Mouse (Mus musculus) bone marrow, adult 2 months (tissue): ENCODE results near the gene Psmb1. TPM values are rescaled to one million over a fixed set of nuclear protein-coding genes. Genes with fewer than 3 reads are reported as not detected.
"Not testable (repeated sequence)": the region's sequence is repeated elsewhere in the genome, so short reads cannot be mapped to it uniquely, and the experiment has no call there.

Experiments used
- H3K27ac ChIP-seq: fragments of 200-500 bp; 2 replicates; pipeline ENCODE4 v1.5.1; 2012; ENCODE audit warnings: low read depth, mild to moderate bottlenecking, control low read depth, inconsistent platforms, low read length; ENCODE audit not compliant: control insufficient read depth, poor library complexity, insufficient read depth
- H3K4me1 ChIP-seq: fragments of 200-500 bp; 2 replicates; pipeline ENCODE4 v1.6.1; 2011; ENCODE audit warnings: low read length; ENCODE audit not compliant: control insufficient read depth, insufficient read depth
- H3K4me3 ChIP-seq: fragments of 200-500 bp; replicated peaks from 2 replicates; pipeline ENCODE3; 2011; ENCODE audit warnings: mild to moderate bottlenecking, low read depth, low read length, control low read depth; ENCODE audit not compliant: control insufficient read depth
- CTCF ChIP-seq: fragments of 200-500 bp; IDR thresholded peaks from 2 replicates; pipeline ENCODE4 v1.5.1; 2011; ENCODE audit warnings: low read length, control low read depth; ENCODE audit not compliant: control insufficient read depth, insufficient read depth
- POLR2A ChIP-seq: fragments of 200-500 bp; IDR thresholded peaks from 2 replicates; pipeline ENCODE4 v1.6.1; 2011; ENCODE audit warnings: low read depth, mild to moderate bottlenecking, control low read depth, low read length, borderline replicate concordance; ENCODE audit not compliant: control insufficient read depth
- WGBS: fragments of 180-500 bp; shearing (Covaris S2); methylation state at CpG from one replicate; pipeline ENCODE4 v1.1.7; 2018; 5-methylcytosine and 5-hydroxymethylcytosine counted together
- polyA plus RNA-seq: library from polyadenylated mRNA; stranded (reverse); fragments of >200 nt; gene quantifications from 2 replicates; pipeline ENCODE4 v1.2.4, GENCODE M21; 2011; ENCODE audit warnings: low replicate concordance; ENCODE audit not compliant: missing spikeins, insufficient read depth, insufficient read length

Gene Psmb1
- polyA plus RNA-seq: 146 and 240 TPM in 2 replicates

GRCm38 (mm10) chr17:15499656-15500394, at the start of gene Psmb1, which contains the start of gene Tbp:
TSS of gene Psmb1 (minus strand) at chr17:15499751.
TSS of gene Tbp (plus strand) at chr17:15499888.
- under 1% methylated on average over 63 of the region's 63 CpGs for WGBS

GRCm38 (mm10) chr17:15546440-15546839, 46.9 kb upstream of the Psmb1 start:
- Histone ChIP-seq H3K4me3 (no peak overlapping the region), H3K27ac (no peak overlapping the region), H3K4me1 (no peaks in the 10 kb centered on the region)
- TF ChIP-seq CTCF: no peak
- WGBS: 69% methylated on average over 4 of the region's 4 CpGs

More at GRCm38 (mm10) chr17:15499656-15500394, at the start of gene Psmb1, which contains the start of gene Tbp:
- no peak for TF ChIP-seq CTCF
- TF ChIP-seq POLR2A: peak; percentile 86
- H3K4me3 ChIP-seq: peak within 1 kb of the TSS; percentile 77
- H3K4me1 ChIP-seq: peaks cover 1% of the 10 kb centered on the region; the same call in 1 of the 2 replicates
- H3K27ac ChIP-seq: peak within 1 kb of the TSS; percentile 88

DNA sequence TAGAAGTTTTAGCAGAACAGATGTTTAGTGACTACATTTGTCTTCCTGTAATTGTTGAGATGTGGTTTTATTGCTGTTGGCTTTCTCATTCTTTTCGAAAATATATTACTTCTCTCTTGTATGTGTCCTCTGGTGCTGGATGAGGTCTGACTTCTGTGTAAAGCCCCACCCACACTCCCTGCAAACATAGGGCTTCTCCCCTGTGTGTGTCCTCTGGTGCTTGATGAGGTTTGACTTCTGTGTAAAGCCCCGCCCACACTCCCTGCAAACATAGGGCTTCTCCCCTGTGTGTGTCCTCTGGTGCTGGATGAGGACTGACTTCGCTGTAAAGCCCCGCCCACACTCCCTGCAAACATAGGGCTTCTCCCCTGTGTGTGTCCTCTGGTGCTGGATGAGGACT, 44.3 kb upstream of the Psmb1 start:
- not testable (repeated sequence) for H3K4me3 ChIP-seq, H3K27ac ChIP-seq, H3K4me1 ChIP-seq
- WGBS: 79% methylated on average over 4 of the region's 4 CpGs

- no peaks in the 10 kb centered on the region for H3K4me1 ChIP-seq
- TF ChIP-seq POLR2A (no peak), CTCF (no peak)
- H3K4me3 ChIP-seq: no peak overlapping the region
- H3K27ac ChIP-seq: no peak overlapping the region
- 68% methylated on average over 4 of the region's 4 CpGs for WGBS
Measured at GRCm38 (mm10) chr17:15540309-15540708, 40.8 kb upstream of the Psmb1 start.

DNA sequence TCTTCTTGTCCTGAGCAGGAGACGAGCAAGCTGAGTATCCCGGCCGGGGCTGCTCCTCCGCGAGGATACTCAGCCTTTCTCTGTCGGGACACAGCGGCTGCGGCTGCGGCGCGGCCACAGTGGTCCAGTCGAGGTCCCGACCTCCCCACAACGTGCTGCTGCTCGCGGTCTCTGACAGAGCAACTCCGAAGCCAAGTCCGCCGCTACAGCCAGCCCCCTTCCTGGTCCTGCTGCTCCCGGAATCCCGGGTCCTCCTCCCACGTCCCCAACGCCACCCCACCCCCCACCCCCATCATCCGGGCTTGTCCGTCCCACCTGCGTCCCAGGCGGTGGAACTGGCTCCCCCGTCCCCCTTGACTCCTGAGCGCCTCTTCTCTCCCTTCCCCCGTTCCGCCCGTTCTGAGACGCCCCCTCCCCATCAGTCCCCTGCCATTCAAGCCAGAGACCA, 36.9 kb upstream of the Psmb1 start:
- TF ChIP-seq CTCF (no peak), POLR2A (no peak)
- peak overlapping the region; percentile 27 for H3K4me3 ChIP-seq
- 4% methylated on average over 33 of the region's 33 CpGs for WGBS
- no peaks in the 10 kb centered on the region; the same call in 1 of the 2 replicates for H3K4me1 ChIP-seq
- no peak overlapping the region for H3K27ac ChIP-seq

GRCm38 (mm10) chr17:15535943-15536342, 36.4 kb upstream of the Psmb1 start:
- WGBS: 3% methylated on average over 8 of the region's 8 CpGs
- Histone ChIP-seq H3K27ac (no peak overlapping the region), H3K4me1 (no peaks in the 10 kb centered on the region; the same call in 1 of the 2 replicates), H3K4me3 (no peak overlapping the region)
- TF ChIP-seq CTCF (no peak), POLR2A (no peak)

- TF ChIP-seq POLR2A: no peak
- TF ChIP-seq CTCF: no peak
- Histone ChIP-seq H3K4me3 (no peak overlapping the region), H3K4me1 (no peaks in the 10 kb centered on the region; the same call in 1 of the 2 replicates), H3K27ac (no peak overlapping the region)
- WGBS: 45% methylated on average over 11 of the region's 11 CpGs
Measured at GRCm38 (mm10) chr17:15535162-15535800, 35.7 kb upstream of the Psmb1 start.

DNA sequence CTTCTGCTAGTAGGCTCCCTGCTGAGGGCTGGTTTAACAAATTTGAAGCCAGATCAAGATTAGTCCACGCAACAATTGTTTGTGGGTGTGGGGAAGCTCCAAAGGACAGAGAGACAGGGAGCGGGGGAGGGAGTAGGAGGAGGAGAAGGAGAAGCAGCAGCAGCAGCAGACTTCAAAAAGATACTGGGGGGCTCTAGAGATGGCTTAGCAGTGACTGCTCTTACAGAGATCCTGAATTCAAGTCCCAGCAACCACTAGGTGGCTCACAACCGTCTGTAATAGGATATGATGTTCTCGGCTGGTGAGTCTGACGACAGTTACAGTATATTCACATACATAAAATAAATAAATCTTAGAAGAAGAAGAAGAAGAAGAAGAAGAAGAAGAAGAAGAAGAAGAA, 30.6 kb upstream of the Psmb1 start:
- TF ChIP-seq POLR2A: no peak
- 0 out of 2 replicates have a peak, but pooled peaks have one; percentile 17 for TF ChIP-seq CTCF
- H3K4me3 ChIP-seq: no peak overlapping the region
- WGBS: 30% methylated on average over 5 of the region's 5 CpGs
- H3K4me1 ChIP-seq: peaks cover 1% of the 10 kb centered on the region; the same call in 1 of the 2 replicates
- no peak overlapping the region for H3K27ac ChIP-seq
